Mouse (Mus musculus) kidney, adult 18-20 months (tissue): Measurements from ENCODE around the gene Ccdc12.
A peak's percentile ranks its signal among the peaks of the same experiment; 100 is the strongest.

Experiments used
- DNase-seq: peaks from one replicate; pipeline ENCODE4 v3.0.0; 2021

Gene Ccdc12

DNA sequence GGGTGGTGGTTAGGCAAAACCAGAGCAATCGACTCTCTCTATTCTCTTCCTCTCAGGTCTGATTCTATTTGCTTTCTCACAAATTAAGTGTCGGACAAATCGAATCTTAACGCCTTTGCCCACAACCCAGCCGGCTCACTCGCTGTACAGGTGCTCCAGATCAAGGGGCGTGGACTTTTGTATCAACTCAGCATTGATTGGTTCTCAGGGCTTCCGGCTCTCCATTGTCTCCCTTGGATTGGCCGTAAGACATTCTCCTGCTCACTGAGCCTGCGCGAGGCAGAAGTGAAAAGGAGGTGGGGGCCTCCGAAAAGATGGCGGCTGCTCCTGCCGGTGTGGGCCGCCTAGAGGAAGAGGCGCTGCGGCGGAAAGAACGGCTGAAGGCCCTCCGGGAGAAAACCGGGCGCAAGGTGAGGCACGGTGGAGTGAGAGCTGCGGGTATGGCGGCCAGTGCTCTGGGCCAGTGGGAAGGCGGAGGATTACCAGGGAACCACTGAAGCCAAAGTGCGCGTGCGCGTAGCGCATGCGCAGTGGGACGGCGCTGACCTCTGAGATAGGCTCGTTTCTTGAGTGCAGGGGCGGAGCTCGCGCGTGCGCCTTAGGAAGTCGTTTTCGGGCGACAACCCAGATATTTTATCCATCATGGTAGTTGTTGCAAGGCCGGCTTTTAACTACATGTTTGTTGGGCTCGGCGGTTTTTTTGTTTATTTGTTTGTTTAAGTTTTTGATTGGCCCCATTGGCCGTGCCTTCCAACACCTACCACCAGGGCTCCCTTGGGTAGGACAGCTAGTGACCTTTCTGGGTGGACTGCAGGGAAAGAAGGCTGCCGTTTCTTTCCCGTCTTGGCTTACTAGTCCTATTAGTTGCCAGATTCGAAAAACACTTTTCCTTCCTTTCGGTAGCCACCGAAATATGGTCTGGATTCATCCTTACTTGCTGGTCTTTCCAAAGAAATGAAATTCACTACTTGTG lies at the start of gene Ccdc12:
Gene Ccdc12 (plus strand): TSS at position 255 of the 973 bp plus-strand sequence.
- DNase-seq: peak; percentile 98

DNA sequence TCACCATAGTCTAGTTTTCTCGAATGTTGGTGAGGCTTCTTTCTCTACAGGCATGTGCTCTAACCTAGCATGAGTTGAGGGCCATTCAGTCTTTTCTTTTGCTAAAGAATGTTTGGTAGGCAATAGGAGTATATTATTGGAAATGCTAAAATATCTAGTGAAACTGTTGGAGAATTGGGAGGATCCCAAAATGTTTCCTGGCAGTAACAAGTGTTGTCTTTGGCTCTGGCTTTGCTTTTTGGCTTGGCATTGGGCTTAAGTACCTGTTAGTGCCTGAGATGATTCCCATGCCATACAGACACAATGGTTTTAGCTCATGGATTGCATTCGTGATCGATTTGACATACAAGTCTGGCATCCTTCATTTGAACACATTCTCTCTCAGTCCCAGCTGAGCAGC lies 44.8 kb upstream of the Ccdc12 start:
- no peak for DNase-seq

DNA sequence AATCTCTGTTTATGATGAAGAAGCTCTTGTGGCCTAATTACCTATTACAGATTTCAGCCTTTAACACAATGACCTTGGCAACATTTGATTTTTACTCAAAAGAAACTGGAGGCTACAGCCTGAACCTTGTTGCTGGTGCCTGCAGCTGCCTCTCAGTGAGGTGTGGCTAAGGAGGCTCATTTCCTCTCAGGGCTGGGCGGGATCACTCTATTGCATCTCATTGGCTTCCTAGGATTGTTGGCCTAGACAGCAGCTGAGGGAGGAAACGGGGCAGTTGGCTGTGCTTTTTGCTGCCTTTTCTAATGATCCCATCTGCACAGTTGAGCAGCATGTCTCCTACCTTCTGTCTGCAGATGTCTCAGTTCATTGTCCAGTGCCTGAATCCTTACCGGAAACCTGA lies 39.2 kb upstream of the Ccdc12 start:
- DNase-seq: no peak

DNA sequence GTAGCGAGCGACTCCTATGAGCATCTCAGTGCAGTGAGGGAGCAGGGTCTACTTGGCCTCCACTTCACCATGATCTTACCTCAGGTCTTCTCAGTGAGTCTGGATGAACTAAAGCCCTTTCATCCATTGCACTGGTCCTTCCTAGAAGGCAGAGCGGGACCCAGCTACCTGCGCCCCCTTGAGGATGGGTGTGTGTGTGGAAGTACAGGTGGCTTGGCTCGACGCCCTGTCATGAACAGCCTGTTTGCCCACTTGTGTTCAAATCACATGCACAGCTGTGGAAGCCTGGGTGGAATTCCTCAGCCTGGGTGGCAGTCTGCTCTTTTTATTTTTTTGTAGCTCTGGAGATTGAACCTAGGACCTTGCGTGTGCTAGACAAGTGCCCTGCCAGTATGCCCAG lies 36.1 kb upstream of the Ccdc12 start:
- DNase-seq: no peak

DNA sequence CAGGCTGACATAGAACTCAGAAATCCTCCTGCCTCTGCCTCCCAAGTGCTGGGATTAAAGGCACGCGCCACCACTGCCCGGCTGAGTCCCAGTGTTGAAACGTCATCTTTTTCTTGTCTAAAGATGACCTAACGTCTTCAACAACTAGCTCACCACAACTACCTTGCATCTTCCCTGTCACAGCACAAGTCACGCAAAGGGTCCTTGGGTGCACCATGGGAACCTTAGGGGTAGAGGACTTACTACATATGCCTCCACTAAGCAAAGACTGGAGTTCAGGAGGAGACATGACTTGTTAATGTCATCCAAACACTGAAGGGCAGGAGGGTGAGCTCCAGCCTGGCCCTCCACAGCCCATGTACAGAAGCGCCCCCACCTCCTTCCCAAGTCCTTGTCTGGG lies 35.6 kb upstream of the Ccdc12 start:
- no peak for DNase-seq

DNA sequence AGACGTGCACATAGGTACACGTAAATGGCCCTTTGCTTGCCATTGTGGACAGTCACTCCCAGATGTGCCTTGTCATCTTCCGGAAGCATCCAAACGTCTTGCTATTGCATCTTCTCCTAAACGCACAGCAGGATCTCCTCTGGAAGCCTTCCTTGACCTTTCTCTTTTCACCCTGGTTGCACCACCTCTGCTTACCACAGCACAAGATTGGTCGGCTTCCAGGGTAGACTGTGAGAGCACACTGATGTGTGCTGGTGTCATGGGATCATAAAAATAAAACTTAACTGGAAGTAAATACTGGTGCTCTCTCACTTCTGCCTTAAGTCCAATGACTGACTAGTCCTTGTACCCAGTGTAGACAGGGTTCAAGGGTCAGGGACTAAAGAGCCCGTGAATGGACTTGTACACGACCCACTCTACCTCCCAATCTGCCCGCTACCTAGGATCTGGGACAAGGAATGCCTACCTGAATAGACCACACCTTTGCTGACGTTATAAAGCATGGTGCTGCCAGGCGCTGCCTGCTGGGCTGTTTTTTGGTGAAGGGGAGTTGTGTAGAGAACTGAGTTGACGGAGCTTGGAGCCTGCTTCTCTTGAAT lies 33.6 kb upstream of the Ccdc12 start:
- no peak for DNase-seq

DNA sequence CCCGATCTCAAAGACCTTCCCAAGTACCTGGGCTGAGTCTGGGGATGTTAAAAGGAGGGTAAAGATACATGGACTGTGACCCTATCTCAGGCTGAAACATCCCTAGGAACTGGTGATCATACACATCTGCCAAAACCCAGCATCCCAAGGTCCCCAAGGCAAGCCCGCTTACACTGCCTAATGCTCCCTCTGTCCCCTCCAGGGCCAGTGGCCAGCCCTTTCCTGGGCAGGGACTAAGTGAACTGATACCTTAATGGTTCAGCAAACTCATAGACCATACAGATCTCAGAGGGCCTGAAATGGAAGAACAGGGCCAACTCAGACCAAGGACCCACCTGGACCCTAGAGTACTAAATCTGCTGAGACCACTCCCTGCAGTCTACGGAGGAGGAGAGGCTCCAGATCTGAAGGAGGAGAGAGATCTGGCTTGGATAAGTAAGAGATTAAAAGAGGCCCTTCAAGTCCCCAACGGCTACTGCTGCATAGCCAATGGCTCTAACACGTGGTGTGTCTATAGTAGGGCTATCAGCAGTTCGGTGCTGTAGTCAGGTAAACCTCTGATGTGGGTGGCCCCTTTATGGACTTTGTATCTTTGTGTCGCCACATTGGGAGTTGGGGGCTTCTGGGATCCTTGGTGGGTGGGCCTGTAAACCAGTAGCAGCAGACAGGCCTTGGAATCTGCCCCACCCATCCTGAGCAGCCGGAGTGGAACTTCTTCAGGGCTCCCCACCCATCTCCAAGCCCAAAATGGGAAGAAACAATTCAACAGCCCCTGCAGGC lies 32.7 kb upstream of the Ccdc12 start:
- no peak for DNase-seq

DNA sequence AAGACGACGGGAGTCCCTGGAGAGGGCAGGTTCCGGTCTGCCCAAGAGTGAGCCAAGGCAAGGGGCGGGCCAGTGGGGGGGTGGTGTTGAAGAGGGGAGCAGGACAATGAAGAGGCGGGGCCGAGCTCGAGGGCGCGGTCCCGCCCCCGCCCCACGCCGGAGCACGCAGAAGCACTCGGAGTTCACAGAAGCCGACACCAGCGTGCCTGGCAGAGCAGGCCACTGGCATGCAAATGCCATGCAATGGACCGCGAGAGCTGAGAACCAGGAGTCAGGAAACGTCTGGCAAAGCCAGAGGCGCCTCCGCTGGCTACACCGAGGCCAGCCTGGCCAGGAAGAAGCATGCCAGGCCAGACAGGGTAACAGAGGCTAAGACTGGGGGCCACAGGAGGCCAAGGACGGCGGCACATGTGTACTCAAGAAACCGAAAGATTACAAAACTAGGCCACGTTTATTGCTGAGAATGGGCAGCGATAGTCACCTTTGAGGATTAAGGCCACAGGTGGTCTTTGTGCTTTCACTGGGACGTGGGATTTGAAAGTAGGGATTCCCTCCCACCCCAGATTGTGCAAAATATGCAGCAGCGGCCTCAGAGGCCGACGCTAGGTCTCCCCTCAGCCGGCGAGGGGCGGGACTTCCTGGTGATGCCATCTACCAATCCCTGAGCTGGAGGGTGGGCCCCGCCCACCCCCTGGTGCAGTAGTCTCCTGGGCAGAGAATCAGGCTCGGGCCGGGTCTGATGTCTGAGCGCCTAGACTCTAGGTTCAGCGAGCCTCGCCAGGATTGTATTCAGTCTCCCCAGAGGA lies 31.7 kb upstream of the Ccdc12 start, which contains the start of gene Nradd:
Gene Nradd (minus strand): TSS at position 92 of the 806 bp plus-strand sequence.
- peak; percentile 86 for DNase-seq

DNA sequence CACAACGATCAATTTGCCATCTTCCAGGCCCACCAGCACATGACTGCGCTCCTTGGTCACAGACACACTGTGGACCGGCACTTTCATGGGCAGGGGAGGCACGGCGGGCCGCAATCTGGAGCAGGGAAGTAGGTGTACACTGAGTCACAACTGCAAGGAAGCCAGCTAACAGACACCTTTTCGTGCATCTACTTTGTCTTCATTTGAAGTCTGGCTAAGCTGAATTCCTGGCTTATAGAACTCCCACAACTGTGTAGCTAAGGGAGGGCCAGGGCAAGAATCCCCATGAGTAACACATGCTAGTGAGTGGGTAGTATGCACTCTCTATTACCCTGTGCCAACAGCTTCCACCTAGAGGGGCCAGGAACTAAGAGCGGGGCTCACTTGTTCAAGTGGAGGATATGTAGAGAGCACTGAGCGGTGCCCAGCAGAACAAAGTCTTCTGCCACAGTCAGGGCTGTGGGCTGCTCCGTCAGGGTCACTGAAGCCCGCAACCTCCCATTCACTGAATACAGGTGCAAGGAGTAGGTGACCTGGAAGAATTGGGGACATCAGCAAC lies 30.9 kb upstream of the Ccdc12 start:
- no peak for DNase-seq

DNA sequence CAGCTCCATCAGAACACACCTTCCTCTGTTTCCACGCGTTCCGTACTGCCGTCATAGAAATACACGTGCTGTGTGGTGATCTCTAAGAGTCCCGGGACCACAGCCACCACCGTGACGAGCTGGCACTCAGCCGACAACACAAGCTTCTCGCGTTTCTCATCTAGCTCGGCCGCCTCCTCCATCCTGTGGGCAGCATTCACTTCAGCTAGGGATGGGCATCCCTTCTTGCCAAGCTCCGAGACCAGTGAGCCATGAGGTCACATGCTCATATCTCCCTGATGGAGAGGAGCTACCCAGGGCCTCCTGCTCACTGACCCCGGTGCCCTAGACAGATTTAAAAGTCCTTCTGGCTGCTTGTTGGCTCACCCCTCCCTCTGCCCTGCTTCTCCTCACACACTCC lies 26.1 kb upstream of the Ccdc12 start:
- peak; percentile 55 for DNase-seq

DNA sequence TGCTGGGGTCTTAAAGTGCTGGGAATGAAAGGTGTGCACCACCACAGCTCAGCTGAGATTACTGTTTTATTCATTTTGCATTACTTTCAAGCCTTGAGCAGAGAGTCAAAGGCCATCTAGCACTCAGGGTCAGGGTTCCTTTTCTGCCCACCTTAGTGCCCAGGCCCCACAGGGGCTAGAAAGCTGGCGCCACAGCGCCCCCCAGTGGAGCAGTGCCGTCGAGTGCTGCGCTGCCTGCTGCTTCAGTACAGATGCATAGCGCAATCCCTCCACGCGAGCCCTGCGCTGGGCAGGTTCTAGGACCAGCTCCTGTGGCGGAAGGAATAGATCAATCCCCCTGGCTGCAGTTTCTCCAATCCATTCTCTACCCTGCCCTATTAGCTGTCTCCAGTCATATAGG lies 25.1 kb upstream of the Ccdc12 start:
- DNase-seq: peak; percentile 51

DNA sequence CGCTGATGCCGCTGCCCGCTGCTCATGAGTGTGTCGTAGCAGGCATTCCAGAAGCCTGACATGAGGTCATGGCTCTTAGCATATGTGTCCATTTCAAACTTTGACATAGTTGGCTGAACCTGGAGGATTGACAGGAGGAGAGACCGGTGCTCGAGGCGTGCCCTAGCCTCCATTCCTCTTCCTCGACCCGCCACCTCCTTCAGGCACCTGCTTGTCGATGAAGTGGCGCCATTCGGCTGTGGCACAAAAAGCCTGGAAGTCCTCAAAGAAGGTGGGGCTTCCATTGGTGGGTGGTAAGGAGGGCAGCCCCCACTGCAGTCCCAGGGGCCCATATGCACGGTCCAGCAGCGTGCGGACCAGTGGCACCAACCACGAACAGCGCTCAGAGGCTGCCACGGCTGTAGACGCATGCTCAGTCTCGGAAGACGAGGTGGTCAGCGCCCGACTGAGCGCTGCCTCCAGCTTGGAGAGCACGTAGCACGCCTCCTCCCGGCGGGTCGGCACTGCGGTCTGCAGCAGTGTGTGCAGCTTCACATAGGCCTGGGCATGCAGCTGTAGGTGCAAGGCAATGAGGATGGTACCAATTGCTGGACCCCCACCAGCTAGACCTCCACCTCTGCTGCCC lies 24.5 kb upstream of the Ccdc12 start:
- DNase-seq: no peak

DNA sequence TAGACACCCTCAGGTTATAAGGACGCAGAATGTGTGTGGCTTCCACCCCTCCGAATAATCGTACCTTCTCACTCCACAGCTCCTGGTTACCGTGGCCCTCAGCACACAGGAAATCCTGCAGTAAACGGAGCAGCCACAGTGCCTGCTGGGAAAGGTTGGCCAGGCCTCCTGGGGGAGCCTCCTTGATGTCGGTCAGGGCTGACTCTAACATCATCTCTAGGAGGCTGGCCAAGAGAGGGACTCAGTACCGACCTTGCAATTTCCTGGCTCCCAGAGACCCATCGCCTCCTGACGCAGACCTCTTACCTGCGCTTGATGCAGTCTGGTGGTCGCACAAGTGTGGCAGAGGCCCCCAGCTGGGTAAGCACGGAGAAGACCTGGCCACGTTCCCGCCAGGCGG lies 23.6 kb upstream of the Ccdc12 start:
- DNase-seq: no peak

DNA sequence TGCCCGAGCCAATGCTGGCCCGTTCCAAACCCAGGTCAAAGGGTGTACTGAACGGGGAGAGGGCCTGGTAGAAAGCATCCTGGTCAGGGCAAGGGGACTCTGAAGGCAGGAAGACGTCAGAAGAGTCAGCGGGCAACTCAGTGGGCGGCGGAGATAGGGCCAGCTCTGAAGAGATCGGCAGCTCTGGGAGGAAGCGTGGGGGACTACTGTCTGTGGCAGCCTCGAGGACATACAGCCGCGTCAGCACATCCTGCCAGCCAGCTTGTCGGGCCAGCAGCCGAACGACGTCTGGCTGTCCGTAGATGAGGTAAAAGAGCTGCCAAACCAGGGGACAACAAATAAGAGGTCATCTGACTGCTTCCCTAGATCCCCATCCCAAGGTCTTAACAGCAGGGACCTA lies 22.4 kb upstream of the Ccdc12 start:
- no peak for DNase-seq

DNA sequence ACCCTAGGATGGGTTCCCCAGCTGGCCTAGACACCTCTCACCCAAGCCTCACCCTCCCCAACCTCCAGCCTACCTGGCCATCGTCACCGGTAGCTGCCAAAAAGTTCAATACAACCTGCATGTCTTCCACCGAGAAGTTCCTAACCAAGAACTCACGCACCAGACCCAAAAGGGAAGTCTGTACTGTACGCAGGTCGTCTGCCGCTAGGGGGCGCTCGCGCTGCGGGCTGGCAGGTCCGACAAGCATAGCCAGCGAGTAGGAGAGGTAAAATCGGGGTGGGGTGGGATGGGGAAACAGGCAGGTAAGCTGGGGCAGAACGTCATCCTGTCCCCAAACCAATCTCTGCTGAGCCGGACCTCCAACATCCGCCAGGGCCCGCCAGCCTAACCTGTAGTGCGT lies 21.1 kb upstream of the Ccdc12 start:
- peak; percentile 91 for DNase-seq

DNA sequence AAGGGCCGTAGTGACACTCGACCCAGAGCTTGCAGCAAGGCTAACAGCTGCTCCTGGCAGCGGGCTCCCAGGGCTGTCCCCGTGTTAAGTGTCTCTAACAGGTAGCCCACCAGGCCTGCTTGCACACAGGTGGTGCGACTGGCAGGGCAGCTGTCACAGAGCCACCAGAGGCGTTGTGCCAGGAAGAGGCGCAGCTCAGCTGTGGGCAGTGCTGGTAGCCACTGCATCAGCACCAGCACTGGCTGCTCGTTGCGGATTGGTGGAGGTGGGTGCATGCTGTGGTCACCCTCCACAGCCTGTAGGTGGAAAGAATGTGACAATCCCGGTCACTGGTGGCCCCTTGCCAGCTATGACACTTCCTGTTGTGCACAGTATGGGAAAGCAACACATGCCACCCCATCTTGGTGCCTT lies 17.7 kb upstream of the Ccdc12 start:
- DNase-seq: no peak

DNA sequence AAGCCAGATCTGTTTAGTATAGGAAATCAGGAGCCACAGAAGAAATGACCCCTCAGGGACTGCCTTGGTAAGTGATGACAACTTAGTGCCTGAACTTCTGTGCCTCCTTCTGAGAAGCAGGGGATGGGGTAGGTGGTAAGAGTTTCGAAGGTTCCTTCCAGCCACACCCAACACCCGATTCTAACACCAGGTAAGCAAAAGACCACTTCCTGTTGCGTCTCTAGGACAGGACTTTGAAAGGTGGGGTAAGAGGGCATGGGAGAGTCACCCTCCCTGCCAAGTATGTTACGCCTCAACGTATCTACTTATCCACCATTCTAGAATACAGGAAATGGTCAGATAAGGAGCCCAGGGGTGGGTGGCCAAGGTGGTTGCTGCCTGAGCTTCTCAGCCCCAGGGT lies 15.3 kb upstream of the Ccdc12 start:
- no peak for DNase-seq

DNA sequence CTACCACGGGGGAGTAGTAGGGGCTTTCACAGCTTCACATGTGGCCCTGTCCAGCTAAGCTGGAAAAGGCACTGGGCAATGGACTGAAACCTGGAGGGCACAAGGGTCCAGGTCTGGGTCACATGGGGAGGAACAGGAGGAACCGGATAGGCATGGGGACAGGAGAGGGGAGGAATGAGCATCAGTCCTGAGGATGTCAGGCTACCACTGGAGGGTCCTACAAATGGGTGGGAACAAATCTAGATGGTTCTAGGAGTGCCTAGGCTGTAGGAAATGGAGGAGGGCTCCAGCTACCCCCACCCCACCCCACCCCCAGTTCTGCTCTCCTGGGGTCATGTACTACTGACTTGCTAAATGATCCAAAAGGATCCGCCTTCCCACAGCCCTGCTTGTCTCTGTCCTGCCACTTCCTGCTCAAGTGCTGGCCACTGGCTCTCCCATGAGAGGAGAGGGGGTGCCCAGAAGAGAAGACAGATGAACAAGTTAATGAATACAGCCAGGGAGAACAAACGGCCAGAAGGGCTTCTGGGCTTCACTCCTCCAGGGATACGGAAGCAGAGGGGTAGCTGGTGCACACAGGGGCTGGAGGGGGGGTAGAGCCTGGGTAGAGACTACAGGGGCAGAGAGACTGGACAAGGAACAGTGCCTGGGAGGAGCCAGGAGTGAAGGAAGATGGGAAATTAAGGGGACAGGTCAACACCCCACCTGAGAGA lies 13.3 kb upstream of the Ccdc12 start:
- DNase-seq: peak; percentile 28

DNA sequence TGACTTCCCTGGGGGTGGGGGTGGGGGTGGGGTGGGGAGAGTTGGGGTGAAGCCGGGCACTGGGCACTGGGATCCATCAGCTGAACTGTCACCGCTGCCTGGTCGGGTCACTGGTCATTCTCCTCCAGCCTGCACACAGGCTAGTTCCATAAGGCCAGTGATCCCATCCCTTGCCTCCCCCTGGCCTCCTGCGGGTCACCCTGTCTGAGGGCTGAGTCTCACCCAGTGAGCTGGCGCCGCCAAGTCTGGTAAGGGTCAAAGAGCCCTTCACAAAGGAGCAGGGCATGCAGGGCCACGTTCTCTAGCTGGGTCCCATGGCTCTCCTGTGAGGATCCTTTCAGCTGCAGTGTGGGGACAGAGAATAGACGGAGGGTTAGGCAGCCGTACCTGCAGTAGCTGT lies 12.5 kb upstream of the Ccdc12 start:
- DNase-seq: peak; percentile 58

DNA sequence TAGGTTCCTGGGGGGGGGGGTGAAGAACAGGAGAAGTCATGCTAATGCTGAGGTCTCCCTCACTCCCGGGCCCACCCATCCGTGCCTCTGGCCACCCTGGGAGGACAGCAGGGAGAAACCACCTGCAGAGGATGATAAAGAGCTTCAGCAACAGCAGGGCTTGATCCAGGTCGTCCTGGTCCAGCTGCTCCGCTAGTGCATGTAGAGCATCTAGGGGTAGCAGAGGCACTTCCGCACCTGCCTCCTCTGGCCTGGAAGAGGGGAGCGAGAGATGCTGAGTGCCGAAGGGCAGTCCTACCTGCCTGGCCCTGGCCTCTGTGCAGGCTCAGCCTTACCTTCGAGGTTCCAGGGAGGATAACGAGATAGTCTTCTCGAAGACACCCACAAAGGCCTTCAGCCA lies 12.0 kb upstream of the Ccdc12 start:
- no peak for DNase-seq

DNA sequence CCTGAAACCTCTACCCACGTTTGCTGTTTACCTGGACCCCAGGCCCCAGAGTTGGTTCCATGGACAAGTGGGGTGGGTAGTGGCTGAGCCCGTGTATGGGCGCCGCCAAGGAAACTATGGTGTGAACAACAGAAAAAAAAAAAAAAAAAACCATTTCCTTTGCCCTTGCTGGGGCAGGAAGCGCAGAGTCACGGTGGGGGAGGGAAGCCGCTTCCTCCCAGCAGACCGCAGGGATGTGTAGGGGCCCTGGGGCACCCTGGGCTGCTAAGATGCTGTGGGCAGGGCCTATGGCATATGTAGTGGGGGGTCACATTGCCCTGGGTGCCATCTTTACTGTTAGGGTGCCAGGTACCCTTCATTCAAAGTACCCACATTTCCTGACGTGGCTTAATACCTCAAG lies 11.1 kb upstream of the Ccdc12 start:
- DNase-seq: no peak
